Mouse (Mus musculus): ENCODE measurements around the gene H2-Ke6.
A peak's percentile ranks its signal among the peaks of the same experiment; 100 is the strongest.

H2-Ke6 gene

DNA sequence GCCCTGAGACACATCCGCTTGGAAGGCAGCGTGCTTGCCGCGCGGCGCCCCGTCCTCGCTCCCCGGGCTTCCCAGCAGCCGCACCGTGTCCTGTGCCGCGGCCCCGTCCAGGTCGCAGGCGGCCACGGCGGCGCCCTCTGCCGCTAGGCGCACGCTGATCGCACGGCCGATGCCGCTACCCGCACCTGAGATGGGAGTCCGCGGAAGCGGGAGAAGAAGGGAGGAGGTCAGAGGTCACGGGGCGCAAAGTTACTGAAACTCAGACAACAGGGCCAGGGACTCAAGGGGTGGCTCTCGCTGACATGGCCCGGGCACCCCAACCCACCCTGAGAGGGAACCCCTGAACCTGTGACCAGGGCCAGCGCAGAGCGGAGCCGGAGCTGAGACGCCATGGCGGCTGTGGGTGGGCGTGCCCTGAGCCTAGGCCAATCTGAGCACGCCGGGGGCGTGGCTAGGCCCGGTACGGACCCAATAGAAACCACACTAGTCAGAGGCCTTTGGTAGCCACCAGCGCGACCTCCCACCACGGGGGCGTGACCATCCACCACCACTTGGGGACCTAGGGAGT lies at the start of gene H2-Ke6:
Gene H2-Ke6 (minus strand): TSS at position 405 of the 568 bp plus-strand sequence.
- DNase-seq, result peak; percentile 93

DNA sequence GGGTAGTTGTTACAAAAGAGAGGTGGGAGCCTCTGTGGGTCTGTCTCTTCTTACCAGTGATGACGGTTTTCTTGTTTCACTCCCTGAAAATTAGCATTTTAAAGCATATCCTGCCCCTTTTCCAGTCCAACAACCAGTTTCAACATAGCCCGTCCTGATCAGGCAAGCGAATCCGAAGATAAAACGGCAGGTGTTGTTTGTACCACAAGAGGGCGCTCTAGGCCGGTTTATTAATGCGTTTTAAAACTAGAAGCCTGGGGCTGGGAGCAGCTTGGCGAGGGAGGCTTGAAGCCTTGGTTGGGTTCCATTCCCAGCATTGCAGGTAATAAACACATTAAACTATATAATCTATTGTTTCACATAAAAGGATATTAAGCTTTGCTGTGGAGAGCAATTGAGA lies 49.7 kb upstream of the H2-Ke6 start:
- DNase-seq, result peak; percentile 70

DNA sequence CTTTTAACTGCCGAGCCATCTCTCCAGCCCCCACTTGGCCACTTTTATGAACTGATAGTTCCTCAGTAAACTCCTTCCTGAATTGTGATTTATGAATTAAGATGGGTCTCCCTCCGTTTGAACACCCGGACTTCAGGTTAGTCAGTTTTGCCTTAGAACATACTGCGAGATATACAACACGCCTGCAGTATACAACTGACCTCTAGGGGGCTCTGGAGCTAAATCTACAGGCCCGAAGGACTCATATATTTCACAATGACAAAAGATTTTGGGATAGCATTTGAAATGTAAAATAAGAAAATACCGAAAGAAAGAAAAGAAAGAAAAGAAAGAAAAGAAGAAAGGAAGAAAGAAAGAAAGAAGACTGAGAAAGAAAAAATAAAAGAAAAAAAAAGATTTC lies 47.4 kb upstream of the H2-Ke6 start:
- peak; percentile 82 for DNase-seq

DNA sequence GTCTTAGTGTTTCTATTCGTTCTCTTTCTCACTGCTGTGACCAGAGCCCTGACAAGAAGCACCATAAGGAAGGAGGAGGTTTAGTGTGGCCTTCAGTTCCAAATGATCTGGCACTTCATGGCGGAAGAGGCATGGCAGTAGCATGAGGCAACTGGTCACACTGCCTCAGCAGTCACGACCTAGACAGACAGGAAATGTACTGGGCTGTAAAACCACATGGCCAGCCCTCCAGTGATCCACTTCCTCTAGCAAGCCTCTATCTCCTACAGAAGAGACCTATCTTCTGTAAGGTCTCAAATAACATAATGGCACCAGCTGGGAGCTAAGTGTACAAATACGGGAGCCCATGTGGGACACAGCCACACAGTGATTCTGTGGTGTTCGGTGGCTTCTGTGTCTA lies 44.2 kb upstream of the H2-Ke6 start:
- no peak for DNase-seq

DNA sequence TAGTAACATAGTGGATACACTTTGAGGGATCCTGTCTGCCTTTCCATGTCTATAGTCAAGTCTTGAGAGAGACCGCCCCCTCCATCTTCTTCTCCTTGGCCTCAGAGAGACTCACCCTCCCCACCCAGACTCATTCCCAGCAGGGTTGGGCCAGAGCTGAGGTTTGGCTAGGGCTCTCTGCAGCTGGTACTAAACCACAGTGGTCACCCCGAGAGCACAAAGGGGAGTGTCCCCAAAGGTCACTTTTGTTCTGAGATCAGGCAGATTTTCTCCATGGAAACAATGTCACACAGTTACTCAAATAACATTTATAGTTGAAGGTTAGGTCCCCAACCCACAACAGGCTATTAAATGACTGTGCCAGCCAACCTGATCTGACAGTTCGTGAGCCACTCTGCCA lies 41.0 kb upstream of the H2-Ke6 start:
- DNase-seq, result no peak

DNA sequence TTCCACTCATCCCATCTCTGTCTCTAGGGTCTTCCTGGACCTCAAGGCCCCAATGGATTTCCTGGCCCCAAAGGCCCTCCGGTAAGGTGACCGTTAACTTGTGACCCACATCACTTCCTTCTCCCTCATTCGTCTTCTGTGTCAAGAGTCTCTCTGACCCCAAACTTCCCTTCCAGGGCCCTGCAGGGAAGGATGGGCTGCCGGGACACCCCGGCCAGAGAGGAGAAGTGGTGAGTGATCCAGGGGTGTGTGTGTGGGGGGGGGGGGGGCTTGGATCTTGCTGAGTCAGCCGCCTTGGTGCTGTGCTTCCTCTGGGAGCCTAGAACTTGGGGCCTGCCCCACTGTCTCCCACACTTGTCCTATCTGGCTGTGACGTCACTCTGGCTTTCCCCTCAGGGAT lies 29.4 kb upstream of the H2-Ke6 start:
- DNase-seq, result no peak

DNA sequence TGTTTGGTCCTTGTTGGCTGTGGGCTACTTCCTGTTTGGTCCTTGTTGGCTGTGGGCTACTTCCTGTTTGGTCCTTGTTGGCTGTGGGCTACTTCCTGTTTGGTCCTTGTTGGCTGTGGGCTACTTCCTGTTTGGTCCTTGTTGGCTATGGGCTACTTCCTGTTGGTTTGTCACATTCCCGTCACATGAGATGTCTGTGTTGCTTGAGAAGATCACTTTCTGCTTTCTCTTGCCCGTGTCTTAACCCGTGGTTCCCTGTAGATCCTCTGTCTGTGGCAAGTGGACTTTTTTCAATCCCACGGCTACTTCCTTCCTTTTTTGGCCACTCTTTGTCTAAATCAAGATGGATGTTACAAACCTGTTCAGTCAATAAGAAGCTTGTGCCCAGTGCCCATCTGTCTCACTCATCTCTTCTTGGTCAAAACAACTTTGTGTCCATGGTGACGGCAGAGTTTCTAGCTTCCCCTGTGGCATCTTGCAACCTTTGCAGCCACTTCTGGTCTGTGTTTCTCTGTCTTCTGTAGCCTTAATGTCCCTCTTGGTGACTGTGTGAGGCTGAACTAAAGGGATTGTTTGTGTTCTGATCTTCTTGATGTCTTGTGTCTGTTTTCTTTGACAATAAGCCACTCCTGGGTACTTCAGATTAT lies 19.7 kb upstream of the H2-Ke6 start:
- DNase-seq, result no peak

DNA sequence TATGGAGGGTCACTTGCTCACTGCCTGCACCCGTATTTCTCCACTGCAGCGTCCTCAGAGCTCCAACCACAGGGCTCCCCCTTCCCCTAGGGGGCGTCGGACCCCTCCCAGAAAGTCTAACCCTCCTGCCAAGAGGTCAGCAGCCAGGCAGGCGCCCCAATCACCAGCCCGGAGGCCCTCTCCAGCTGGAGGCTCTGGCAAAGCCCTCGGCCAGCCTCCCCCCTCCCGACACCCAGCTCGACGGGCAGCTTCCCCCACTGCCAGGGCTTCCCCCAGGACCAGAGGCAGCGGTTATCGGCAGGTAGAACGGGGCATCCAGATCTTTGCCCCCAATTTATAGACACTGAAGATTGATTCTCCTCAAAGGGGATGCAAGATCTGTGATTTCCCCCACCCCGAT lies 18.1 kb upstream of the H2-Ke6 start:
- DNase-seq, result no peak

DNA sequence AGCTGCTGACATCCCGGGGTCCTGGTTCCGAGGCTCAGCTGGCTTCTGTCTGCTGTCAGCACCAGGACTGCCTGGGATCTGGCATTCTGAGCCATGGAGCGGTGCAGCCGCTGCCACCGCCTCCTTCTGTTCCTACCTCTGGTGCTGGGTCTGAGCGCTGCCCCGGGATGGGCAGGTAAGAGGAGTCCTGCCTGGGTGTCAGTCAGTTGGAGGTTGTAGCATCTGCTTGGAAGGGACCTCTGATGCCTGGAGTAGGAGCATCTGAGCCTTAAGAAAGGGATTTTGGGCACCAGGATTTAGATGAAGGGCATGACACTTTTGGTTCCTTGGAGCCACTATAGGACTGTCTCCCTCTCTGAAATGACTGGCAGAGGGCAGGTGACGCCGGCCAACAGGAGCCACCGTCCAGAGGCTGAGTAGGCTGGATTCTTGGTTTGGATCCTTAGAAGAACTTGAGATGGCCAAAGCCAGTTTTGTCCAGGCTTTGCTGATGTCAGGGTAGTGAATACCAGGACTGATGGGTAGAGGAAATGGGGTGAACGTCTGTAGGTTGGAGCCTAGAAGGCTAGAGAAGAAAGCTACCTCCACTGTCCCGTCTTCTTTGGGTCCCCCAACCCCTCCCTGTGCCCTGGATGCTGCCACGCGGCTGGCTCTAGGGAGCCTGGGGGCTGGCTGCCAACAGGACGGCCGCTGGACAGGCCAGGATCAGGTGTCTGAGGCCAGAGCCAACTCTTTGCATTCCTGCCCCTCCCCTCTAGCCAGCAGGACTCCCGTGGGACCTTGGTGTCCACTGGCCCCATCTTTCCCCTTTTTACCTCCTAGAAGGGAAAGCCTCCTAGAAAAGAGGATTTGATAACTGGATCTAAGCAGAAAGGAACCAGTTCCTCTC lies 11.9 kb upstream of the H2-Ke6 start:
- no peak for DNase-seq

DNA sequence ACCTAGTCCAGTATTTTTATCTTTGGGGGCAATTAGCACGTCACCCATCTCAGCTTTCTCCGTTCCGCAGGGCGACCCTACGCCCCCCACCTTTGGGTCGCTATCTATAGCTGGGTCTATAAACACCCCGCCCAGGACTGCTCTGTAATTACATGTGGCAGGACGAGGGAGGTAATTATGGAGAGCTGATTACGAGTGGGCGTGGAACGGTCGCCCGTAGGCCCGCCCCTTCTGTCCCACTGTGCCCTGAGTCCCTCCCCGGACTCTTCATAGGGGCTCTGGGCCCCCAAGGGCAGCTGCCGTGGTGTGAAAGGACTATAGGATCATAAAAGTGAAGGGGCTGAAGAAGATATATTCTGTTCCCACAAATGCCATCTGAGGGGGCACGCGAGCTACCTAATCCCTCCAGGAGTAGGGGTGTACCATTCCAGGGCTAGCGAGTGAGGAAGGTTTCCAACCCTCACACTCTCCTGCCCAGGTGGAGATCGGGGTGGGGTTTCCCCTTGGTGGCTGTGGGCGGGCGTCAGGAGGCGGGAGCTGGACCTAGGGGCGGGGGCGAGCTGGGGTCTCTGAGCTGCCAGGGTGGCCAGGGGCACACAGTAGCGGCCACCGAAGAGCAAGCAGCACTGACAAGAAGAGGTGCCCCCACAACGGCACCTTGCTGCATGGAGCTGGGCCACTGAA lies 11.2 kb upstream of the H2-Ke6 start, which contains the start of gene Col11a2:
Gene Col11a2 (plus strand): TSS at position 560 of the 684 bp plus-strand sequence.
- DNase-seq, result no peak

DNA sequence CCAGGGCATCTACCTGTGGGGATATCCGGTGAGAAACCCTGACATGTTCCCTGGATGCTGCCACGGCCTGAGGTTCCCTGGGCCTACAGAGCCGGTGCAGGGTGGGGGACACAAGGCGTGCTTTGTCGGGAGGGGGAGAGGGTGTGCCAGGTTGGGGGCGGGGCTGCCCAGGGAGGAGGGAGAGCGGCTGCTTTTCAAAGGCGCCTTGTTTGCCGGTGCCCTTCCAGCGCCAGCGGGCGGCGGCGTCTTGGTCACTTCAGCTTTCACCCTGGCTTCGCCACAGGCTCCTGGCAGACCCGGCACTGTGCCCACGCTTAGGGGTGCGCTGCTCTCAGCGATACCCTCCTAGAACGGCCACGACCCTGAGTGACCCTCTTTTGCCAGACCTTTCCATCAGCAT lies 10.6 kb upstream of the H2-Ke6 start:
- no peak for DNase-seq

DNA sequence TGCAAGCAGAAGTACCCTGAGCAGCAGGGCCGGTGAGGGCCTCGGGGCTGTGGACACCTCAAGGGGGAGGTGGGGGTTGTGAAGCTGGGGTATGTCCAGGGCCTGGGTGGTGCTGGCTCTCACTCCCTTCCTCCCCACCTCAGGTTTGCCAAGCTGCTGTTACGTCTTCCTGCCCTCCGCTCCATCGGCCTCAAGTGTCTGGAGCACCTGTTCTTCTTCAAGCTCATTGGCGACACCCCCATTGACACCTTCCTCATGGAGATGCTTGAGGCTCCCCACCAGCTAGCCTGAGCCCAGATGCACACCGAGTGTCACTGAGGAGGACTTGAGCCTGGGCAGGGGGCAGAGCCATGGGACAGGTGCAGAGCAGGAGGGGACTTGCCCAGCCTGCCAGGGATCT lies 9.4 kb upstream of the H2-Ke6 start:
- DNase-seq, result no peak

DNA sequence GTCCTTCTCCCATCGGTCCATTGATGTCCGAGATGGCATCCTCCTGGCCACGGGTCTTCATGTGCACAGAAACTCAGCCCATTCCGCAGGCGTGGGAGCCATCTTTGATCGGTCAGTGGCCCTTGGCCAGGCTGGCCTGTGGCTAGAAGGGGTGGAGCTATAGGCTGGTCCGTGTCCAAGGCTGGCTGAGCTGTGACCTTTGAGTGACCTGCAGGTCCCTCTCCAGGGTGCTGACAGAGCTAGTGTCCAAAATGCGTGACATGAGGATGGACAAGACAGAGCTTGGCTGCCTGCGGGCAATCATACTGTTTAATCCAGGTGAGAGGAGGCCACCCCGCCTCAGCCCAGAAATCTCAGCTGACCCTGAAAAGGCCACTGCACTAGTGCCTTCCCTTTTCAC lies 8.8 kb upstream of the H2-Ke6 start:
- no peak for DNase-seq

DNA sequence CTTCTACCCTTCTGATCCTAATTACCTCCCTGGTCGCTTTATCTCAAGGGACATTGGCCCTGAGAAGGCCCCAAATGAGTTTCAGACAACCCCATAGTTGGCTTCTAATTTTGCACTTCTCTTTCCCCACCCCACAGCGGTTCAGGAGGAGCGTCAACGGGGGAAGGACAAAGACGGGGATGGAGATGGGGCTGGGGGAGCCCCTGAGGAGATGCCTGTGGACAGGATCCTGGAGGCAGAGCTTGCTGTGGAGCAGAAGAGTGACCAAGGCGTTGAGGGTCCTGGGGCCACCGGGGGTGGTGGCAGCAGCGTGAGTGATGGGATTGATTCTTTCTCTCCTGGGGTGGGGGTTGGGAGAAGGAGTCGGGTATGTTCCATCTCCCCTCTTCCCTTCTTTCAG lies 7.7 kb upstream of the H2-Ke6 start:
- DNase-seq, result no peak

DNA sequence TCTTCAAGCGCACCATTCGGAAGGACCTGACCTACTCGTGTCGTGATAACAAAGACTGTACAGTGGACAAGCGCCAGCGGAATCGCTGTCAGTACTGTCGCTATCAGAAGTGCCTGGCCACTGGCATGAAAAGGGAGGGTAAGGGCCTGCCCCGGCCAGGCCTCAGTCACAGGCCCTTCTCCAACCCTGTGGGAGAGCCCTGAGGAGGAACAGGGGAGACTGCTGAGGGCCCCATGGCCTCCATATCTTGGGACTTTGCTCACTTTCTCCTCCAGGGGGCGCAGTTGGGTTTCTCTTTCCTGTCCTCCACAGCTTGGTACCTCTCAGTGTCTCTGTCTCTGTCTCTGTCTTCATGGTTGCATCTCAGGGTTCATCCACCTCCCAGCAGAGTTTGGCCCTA lies 6.2 kb upstream of the H2-Ke6 start:
- DNase-seq, result peak; percentile 80

DNA sequence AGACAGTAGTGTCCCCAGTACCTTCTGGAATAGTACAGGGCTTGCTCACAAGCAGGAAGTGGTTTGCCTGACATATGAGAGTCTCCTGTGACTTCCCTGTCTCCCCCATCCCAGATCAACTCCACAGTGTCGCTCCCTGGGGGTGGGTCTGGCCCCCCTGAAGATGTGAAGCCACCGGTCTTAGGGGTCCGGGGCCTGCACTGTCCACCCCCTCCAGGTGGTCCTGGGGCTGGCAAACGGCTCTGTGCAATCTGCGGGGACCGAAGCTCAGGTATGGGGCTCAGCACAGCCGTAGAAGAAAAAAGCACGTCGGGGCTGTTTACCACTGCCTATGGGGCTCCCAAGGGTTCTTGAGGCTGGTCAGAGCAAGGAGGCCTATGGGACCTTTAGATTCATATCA lies 5.6 kb upstream of the H2-Ke6 start:
- DNase-seq, result no peak

DNA sequence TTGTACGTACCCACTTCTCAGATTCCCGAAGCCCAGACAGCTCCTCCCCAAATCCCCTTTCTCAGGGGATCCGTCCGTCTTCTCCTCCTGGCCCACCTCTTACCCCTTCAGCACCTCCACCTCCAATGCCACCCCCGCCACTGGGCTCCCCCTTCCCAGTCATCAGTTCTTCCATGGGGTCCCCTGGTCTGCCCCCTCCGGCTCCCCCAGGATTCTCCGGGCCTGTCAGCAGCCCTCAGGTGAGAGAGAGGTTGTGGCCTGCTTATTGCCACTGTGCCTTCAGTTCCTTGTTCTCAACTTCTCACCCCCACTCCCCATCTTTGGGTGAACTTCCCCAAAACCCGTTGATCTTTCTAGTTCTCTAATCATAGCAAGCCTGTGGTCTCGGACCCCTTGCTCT lies 4.9 kb upstream of the H2-Ke6 start:
- DNase-seq, result peak; percentile 35

DNA sequence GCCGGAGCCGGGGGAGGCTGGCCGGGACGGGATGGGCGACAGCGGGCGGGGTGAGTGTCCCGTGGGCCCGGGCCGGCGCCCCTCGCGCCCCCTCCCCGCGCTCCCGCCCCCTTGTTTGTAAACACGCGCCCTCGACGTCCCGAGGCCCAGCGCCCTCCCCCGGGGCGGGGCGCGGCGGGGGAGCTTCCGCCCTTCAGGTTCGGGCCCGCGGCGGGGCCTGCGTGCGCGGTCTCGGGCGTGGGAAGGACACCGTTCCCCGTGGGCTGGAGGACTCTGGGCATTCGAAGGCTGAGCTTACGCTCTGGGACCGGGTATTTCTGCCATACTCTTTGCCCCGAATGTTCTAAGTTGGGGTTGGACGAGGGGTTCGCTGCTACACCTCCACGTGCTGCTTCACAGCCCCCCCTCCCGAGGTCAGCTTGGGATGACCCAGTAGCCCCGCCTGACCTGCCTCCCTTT lies 4.3 kb upstream of the H2-Ke6 start:
- peak; percentile 81 for DNase-seq

DNA sequence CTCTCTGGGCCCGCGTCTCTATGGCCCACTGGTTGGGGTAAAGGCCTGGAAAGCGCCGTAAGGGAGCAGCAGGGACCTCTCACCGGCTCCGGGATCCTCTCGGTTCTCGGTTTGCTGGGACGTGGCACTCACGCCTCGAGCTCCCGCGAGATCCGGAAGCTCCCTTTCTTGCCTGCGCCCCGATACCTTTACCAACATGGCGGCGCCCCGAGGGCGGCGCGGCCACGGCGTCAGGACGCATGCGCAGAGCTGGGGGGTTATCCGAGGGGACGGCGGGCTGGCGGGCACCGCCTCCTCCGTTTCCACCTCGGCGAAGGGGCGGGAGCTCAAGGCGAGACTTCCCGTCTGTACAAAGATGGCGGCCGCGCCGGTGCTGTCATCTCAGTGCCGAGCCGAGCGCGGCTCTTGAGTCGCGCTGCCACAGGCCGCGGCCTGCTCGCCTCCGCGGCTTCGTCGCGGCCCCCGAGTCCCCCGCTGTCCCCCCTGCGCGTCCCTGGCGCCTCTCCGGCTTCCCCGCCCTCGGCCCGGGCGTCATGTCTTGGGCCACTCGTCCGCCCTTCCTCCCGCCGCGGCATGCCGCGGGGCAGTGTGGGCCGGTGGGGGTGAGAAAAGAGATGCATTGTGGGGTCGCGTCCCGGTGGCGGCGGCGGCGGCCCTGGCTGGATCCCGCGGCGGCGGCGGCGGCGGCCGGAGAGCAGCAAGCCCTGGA lies 3.8 kb upstream of the H2-Ke6 start, which contains the start of the genes Slc39a7 and Rxrb:
Gene Slc39a7 (minus strand): TSS at position 218 of the 709 bp plus-strand sequence.
Gene Rxrb (plus strand): TSS at position 348 of the 709 bp plus-strand sequence.
- DNase-seq, result peak; percentile 100

DNA sequence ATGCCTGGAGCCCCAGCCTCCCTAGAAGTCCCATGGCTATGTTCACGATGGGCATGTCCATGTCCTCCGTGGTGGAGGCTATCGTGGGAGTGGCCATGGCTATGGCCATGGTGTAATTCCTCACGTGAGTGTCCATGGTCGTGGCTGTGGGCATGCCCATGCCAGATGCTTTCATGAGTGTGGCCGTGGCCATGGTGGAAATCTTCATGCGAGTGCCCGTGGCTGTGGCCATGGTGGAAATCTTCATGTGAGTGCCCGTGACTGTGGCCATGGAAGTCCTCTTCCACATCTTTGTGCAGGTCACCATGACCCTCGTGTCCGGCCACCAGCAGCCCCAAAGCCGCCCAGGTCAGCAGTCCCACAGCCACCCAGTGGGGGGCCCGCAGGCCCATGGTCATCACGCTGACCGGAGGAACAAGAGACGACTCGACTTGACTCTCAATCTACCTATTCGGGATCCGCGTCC lies 3.0 kb upstream of the H2-Ke6 start:
- no peak for DNase-seq

DNA sequence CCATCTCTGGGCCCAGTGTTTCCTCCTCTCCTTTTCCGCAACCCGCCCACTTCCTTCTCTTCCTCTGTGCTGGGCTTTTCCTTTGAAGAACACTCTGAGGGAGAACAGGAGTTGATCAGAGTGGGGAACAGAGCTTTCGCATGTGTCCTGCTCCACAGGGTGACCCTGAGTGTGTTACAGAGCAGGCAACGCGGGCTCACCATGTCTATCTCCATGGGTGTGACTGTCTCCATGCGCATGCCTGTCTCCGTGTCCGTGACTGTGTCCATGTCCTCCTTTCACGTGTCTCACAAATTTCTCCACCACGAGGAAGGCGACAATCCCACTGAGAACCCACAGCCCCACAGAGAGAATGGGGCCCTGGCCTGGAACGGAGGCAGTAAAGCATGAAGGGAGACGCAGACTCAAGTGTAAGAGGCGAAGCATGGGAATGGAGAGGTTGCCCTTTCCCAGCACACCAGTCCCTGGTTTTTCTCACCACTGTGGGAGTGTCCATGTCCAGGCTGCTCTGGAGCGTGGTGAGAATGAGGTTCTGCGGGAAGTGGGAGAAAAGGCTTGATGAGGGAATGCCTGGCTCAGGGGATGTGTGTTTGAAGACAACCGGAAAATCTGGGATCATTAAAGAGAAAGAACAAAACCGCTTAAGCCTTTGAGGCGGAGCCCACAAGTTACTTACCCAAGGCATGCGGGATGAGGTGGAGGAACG lies 2.2 kb upstream of the H2-Ke6 start:
- no peak for DNase-seq

Measured in thymus, postnatal 25 days (tissue).